Mouse (Mus musculus) 3134 (cell line): ENCODE results near the gene Fam217b.

Source experiments
- DNase-seq: peaks from one replicate; pipeline ENCODE4 v3.0.0-alpha.2; 2011; ENCODE audit warnings: low spot score; ENCODE audit not compliant: insufficient read length; ENCODE audit errors: extremely low read depth

Fam217b gene

DNA sequence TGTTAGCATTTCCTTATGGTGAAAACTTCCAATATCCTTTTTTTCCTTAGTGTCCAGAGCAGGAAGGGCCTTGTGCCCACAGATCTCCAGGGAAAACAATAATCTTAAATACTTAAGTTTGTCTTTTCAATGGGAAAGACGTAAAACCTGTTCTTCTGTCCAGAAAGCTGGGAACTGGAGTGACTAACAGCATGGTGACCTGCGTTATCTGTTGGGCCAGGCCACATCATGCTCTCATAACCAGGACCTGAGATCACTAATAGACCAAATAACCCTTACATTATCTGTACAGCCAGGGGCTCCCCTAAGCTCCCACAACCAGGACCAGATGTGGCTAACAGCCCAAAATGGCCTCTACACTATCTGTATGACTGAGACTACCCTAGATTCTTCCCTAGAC is 19.6 kb downstream of the Fam217b start:
- no peak for DNase-seq

DNA sequence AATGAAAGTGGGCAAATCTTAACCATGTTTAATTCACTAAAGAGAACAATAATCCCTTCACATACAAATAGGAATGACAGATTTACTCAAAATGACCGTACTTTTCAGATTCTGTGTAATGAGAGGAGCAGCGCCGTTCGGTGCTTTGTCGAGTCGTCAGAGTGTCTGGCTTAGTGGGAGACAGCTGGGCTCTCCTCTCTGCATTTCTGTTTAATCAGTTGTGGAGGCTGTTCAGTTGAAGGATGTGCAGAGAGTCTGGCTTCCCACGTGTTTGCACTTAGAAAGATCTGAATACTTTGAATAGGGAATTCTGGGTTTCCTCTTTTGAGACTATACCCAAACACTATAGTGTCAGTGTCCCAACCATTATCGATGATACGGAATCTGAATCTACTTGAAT is 23.0 kb downstream of the Fam217b start:
- no peak for DNase-seq

DNA sequence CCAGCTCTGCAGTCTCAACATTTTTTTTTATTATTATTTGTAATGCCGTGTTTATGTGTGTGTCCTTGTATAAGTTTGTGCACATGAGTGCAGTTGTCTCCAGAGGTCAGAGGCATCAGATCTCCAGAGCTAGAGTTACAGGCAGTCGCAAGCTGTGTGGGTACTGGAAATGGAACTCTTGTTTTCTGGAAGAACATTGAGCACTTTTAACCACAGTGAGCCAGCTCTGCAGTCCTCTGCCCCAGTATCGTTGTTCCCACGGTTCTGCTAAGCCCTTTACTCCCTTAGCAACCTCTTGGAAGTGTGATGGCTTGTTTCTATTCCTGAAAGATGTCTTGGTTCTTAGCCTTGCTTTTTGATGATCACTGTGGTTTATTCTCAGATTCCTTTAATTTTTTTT is 35.1 kb downstream of the Fam217b start:
- no peak for DNase-seq

GRCm38 (mm10) chr2:178450236-178450635 is 35.9 kb downstream of the Fam217b start:
- DNase-seq = no peak

DNA sequence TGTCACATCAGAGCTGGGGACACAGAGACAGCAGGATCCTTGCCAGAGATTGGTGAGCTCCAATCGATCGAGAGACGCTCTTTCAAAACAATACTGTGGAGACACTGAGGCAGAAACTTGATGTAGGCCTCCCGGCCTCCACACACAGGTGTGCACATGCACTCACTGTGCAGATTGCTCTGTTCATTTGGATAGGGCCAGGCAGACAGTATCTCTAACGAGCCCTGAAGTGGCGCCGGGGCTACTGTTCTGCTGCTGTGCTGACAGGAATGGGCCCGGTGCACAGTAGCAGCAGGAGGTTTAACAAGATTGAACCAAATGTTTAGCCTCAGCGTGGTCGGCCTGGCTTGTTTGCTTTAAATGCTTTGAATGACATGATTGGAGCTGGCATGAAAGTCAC is 36.6 kb downstream of the Fam217b start:
- DNase-seq = no peak

DNA sequence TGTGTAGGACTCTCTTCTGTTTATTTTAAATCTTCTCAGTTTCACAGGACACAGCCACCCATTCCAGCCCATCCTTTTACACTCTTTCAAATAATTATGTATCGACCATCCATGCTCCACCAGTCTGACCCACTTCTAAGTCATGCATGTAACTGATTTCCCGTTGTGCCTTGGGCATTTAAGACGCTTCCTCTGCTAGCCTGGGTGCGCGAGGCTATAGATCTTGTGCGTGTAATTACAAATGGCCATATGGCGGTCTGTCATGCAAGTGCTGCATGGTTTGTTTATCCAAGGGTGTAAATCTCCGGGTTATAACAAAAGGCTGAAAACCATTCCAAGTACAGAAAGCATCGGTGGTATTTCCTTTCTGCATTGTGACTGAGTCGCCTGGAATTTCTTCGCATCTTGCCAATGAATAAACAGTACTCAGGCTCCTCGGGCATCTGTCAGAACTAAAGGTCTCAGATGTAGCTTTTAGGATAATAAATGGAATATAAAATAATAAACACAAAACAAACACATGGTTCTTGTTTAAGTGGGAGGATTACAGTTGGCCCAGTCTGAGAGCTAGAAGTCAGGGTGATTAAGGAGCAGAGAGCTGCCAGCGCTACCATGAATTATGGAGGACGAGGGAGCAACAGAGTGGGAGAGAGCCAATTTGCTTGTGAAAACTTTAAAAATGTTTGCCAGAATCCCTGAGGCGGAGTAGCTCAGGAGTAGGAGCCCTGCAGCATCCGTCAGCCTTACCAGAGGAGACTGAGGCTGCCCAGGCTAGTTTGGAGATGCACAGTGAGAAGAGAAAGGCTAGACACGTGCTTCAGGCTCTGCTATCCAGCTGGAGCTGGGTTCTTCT is 40.6 kb downstream of the Fam217b start:
- DNase-seq = no peak

- no peak for DNase-seq
Measured at GRCm38 (mm10) chr2:178457414-178457813, 43.1 kb downstream of the Fam217b start.

DNA sequence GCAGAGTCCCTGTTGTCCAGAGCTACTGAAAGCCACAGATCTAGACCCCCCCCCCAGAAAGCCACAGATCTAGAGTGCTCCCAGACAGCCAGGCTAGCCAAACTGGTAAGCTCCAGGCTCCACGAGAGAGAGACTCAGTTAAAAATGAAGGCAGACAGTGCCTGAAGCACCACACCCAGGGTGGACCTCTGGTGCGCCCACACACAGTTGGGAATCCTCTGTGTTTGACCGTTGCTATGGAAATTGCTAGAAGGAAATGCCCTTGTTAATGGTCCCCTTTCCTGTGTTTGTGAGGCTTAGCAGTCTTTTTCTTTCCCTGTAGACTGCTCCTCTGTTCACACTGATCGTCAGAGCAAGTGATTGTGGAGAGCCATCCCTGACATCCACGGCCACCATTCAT is 46.0 kb downstream of the Fam217b start:
- DNase-seq = no peak

DNA sequence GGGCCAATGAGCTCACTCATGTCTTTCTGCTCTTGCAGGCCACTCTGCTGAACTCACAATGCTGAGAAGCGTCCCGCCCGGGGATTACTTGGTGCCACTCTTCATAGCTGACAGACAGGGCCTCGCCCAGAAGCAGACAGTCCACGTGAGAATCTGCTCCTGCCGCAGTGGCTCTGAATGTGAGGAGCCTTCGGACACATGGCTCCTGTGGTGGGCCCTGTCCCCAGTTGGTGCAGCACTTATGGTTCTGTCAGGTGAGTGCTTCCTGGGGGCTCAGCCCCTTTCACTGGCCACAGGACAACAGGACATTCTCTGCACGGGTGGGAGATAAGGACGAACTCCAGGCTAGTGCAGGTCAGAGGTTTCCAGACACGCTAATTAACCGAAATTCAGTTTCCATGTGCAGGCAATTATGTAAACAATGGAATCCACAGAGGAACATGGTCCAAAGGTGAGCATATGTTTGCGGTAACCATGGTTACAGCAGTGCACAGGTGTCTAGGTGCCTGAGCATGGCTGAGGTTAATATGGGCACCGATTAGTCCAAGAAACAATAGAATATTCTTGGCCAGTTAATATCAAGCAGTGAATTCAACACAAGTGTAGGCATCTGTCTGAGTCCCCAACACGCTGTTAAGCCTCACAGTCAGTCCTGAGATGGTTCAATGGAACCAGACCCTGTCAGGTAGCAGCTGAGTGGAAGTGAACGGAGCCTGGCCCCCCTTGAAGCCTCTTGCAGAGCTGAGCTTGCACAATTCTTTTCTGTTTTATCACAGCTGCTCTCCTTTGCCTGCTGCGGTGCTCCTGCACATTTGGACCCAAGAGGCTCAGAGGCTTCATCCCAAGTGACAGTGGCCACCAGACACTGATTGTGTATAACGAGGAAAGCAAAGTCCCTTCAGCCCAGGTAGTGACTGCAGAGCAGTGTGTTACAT is 57.5 kb downstream of the Fam217b start:
- no peak for DNase-seq

- DNase-seq = no peak
Measured at GRCm38 (mm10) chr2:178473916-178474315, 59.6 kb downstream of the Fam217b start.
